Mouse (Mus musculus): ENCODE results near the gene Lst1.

The Lst1 gene

GRCm38 (mm10) chr17:35205380-35205769 is 17.1 kb upstream of the Lst1 start:
- DNase-seq = no peak

- no peak for DNase-seq
These were observed 16.5 kb upstream of the Lst1 start, which contains the start of gene Lta for GRCm38 (mm10) chr17:35204494-35205379. TSS of gene Lta (minus strand) at chr17:35205351.

GRCm38 (mm10) chr17:35202442-35202841 is 14.2 kb upstream of the Lst1 start:
- no peak for DNase-seq

DNA sequence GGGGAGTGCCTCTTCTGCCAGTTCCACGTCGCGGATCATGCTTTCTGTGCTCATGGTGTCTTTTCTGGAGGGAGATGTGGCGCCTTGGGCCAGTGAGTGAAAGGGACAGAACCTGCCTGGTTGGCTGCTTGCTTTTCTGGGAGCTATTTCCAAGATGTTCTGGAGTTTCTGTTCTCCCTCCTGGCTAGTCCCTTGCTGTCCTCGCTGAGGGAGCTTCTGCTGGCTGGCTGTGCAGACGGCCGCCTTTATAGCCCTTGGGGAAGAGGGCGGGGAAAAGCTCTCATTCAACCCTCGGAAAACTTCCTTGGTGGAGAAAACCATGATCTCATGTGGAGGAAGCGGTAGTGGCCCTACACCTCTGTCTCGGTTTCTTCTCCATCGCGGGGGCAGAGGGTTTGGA is 13.5 kb upstream of the Lst1 start, which contains the start of gene Tnf:
Gene Tnf (minus strand): TSS at position 221 of the 400 bp plus-strand sequence.
- no peak for DNase-seq

DNA sequence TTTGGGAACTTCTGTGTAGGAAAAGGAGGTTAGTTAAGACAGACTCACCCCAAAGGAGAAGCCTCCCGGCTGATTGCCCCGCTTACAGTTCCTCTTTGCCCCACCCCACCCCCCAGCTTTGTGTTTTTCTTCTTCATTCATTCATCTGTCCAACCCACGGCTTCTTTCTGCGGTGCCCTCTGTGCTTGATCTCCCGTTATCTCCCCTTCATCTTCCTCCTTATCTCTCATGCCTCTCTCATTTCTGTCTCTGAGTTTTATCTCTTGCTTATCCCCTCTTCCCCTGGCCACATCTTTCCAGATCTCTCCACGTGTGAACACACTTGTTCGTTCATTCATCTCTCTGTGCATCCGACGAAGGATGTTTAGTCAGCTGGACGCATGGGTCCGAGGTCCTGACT is 12.9 kb upstream of the Lst1 start:
- no peak for DNase-seq

DNA sequence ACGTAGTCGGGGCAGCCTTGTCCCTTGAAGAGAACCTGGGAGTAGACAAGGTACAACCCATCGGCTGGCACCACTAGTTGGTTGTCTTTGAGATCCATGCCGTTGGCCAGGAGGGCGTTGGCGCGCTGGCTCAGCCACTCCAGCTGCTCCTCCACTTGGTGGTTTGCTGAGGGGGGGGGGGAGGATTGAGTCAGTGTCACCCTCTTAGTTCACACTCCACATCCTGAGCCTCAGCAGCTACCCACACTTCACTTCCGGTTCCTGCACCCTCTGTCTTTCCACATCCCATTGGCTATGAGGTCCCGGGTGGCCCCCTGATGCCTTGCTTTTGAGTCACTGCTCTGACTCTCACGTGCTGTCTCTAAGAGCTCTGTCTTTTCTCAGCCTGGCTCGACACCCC is 12.2 kb upstream of the Lst1 start:
- no peak for DNase-seq

DNA sequence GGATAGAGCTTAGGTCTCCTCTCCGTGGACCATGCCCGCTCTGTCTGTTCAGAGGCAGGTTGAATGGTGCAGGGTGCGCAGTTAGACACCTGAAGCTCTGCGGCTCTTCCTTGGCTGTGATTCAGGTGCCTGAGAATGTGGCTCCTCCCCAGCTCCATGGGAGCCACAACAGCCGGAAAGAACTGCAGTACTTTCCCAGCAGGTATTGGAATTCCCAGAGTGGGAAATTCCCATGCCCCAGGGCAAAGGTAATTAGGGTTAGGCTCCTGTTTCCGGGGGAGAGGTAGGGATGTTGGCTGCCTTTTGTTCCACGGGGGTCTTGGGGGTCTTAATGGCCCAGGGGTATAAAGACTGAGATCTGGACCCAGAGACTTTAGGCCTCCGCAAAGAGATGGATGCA is 10.7 kb upstream of the Lst1 start:
- DNase-seq = no peak

DNA sequence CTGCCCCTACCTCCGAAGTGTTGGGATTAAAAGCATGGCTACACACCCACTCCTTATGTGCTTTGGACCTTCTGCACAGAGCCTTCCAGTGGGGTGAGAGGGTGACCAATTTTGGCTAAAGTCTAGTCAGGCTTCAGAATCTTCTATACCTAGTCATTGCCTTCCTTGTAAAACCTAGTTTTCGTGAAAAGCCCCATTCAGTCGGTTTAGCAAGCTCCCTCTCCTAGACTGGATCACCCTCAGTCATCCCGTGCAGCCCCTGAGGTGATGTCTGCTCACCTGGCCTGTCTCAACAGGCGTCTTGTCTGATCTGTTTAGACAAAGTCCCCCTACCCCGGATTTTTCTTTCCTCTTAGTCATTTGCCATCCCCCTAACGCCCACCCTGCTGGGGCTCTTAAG is 9.8 kb upstream of the Lst1 start:
- no peak for DNase-seq

DNA sequence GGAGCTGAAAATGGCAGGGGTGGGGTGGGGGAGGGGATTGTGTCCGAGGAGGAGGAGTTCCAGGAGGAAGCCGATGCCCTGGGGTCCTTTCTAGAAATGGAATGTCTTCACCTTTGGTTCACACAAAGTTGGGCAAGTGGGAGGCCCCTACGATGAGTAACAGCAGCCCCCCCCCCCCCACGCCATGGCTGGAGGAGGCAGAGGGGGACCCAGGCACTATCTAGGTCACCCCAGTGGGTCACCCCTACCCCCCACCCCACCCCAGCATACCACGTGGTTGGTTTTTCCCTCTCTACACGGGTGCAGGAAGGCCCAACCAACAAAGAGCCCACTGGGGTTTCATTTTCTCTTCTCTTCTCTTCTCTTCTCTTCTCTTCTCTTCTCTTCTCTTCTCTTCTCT is 8.9 kb upstream of the Lst1 start:
- no peak for DNase-seq

DNA sequence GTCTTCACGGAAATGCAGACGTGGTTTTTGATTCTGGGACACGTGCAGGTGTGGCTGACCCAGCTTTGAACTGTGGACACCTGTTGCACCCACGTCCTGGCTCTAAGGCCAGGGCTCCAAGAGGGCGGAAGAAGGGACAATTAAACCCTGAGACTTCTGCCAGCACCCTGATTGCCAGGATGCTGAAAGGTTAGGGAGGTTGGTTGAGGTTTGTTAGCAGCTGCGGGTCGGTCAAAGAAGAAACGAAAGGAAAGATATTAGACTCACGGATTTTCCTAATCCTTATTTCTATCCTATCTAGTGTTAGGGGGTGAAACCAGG is 8.0 kb upstream of the Lst1 start:
- no peak for DNase-seq

DNA sequence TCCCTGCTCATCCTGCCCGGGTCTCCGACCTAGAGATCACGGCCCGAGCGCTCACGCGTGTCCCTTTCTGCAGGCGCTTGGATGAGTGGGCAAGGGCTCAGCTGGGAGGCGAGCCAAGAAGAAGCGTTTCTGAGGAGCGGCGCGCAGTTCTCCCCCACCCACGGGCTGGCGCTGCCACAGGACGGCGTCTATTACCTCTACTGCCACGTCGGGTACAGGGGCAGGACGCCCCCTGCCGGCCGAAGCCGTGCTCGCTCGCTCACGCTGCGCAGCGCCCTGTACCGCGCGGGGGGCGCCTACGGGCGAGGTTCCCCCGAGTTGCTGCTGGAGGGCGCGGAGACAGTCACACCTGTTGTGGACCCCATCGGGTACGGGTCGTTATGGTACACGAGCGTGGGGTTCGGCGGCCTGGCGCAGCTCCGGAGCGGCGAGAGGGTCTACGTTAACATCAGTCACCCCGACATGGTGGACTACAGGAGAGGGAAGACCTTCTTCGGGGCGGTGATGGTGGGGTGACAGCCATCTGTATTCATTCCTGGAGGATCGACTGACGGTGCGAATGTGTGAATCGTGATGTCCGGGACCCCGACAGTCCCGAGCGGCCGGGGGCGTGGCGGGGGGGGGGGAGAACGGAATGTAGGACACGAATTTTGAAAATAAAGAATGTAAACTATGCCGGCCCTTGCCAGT is 7.5 kb upstream of the Lst1 start:
- peak; percentile 49 for DNase-seq

GRCm38 (mm10) chr17:35194844-35195630 is 6.8 kb upstream of the Lst1 start:
- DNase-seq = no peak

GRCm38 (mm10) chr17:35193881-35194843 is 5.9 kb upstream of the Lst1 start, which contains the start of gene Ltb:
TSS of gene Ltb (plus strand) at chr17:35194439.
- DNase-seq = no peak

DNA sequence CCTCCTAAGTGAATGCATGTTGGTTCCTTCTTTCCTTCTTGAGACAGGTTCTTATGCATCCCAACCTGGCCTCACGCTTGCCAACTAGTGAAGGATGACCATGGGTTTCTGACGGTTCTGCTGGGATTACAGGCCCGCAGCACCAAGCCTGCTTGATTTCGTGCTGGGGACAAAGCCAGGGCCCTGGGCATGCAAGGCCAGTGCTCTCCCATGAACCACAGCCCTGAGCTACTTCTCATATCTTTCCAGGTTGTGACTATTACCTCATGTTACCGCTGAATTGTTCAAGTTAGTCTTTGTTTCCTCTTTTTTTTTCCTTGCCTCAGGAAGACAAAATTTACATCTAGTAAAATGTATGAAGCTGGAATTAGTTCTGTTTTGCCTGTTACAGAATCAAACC is 4.7 kb upstream of the Lst1 start:
- DNase-seq = no peak

GRCm38 (mm10) chr17:35191723-35192122 is 3.5 kb upstream of the Lst1 start:
- DNase-seq = no peak

DNA sequence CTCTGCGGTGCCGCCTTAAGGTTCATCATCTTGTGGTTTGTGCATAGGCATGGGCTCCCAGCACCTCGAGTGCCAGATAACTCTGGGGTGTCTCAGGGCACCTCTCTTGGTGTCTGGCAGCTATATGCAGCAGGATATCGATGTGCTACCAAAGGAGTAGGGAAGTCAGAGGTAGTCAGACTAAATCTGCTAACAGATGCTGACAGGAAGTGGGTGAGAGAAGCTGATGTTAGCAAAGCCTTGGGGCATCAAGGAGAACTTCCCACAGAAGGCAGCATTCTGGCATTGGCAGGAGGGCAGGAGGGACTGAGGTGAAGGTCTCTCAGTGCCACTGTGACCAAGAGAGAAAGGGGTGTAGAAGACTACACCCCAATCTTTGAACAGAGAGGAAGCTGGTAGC is 1.9 kb upstream of the Lst1 start:
- DNase-seq = no peak

GRCm38 (mm10) chr17:35189186-35189585 is 947 bp upstream of the Lst1 start:
- no peak for DNase-seq

DNA sequence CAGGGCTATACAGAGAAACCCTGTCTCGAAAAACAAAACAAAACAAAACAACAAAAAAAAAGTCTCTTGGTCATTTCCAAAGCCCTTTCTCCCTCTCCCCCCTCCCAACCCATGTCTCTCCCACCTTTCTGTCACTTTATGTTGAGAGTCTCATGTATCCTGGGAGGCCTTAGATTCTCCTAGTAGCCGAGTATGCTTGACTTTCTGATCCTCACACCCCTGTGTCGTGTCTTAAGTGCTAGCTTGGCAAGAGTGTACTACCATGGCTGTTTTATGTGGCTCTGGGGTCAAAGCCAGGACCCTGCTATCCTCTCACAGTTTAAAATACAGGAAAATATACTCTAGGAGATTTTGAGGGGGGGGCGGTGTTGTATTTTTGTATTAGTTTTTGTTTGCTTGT is 894 bp downstream of the Lst1 start:
- DNase-seq = no peak

GRCm38 (mm10) chr17:35186681-35187080 is 1.6 kb downstream of the Lst1 start:
- DNase-seq = no peak

DNA sequence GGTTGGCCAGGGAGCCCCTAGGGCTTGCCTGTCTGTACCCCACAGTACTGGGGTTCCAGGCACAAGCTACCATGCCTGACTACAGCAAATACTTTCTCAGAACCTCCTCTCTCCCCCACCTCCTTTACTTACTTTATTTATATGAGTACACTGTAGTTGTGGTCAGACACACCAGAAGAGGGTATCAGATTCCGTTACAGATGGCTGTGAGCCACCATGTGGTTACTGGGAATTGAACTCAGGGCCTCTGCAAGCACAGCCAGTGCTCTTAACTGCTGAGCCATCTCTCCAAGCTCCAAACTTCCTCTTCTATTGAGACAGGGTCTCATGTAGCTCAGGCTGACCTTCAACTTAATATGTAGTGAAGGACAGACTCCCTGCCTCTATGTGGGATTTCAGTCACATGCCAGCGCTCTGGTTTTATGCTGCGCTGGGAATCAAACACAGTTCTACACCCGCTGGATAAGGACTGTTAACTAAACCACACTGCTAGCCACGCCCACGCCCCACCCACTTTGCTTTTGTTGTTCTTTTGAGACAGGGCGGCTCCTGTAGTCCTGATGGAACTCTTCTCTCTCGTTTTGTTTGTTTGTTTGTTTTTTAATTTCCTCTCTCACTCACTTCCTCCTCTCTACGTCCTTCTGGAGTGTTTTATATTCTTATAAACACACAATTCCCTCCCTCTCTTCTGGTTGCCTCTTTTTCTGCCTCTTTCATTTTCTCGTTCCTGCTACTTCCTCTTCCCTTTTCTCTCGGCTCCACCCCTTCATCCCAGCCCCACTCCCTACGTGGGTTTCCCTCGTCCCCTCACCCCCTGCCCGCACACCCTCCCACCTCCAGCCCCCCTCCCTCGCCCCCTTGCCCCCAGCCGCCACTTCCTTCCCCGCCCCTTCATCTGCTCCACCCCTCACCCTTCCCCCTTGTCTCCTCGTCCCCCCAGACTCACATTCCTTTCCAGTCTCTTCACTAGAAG is 2.3 kb downstream of the Lst1 start:
- DNase-seq = no peak

GRCm38 (mm10) chr17:35180093-35180492 is 8.1 kb downstream of the Lst1 start:
- no peak for DNase-seq

Measured in cerebellum, adult 9-11 months (tissue).